Mouse (Mus musculus) forebrain, embryonic 16.5 days (tissue): Measurements from ENCODE around the gene Olfml1. TPM values are rescaled to one million over a fixed set of nuclear protein-coding genes. Genes with fewer than 3 reads are reported as not detected.
A peak's percentile ranks its signal among the peaks of the same experiment; 100 is the strongest.

Source experiments
- ATAC-seq: fragments of 200-750 bp; cut with Nextera tagmentation; 2 replicates; pipeline ENCODE4 v1.8.0; 2017; ENCODE audit warnings: mild to moderate bottlenecking, moderate library complexity
- H3K27ac ChIP-seq: fragments of 300-500 bp; sonication (generic); 2 replicates; pipeline ENCODE4 v1.5.1; 2014; ENCODE audit warnings: low read length, control low read depth
- H3K27me3 ChIP-seq: fragments of 300-500 bp; sonication (generic); replicated peaks from 2 replicates; pipeline ENCODE4 v1.6.1; 2014; ENCODE audit warnings: low read length; ENCODE audit not compliant: control insufficient read depth, insufficient read depth
- H3K36me3 ChIP-seq: fragments of 300-500 bp; sonication (generic); 2 replicates; pipeline ENCODE4 v1.6.1; 2014; ENCODE audit not compliant: control insufficient read depth, insufficient read depth
- H3K4me1 ChIP-seq: fragments of 300-500 bp; sonication (generic); replicated peaks from 2 replicates; pipeline ENCODE4 v1.6.1; 2014; ENCODE audit warnings: low read length; ENCODE audit not compliant: control insufficient read depth, insufficient read depth
- H3K4me2 ChIP-seq: fragments of 300-500 bp; sonication (generic); 2 replicates; pipeline ENCODE4 v1.6.1; 2014; ENCODE audit warnings: mild to moderate bottlenecking, low read length, control low read depth
- H3K4me3 ChIP-seq: fragments of 300-500 bp; sonication (generic); replicated peaks from 2 replicates; pipeline ENCODE4 v1.5.1; 2014; ENCODE audit warnings: mild to moderate bottlenecking, low read length, control low read depth
- H3K9ac ChIP-seq: fragments of 300-500 bp; sonication (generic); replicated peaks from 2 replicates; pipeline ENCODE4 v1.6.1; 2014; ENCODE audit warnings: low read depth, low read length, control low read depth
- H3K9me3 ChIP-seq: fragments of 300-500 bp; sonication (generic); 2 replicates; pipeline ENCODE4 v1.6.1; 2016; ENCODE audit warnings: low read length; ENCODE audit not compliant: control insufficient read depth
- WGBS: fragments of 180-500 bp; shearing (Covaris S2); extraction: QIAGEN DNeasy Blood & Tissue Kit; methylation state at CpG from one replicate; pipeline ENCODE4 v1.1.7; 2014; 5-methylcytosine and 5-hydroxymethylcytosine counted together
- polyA plus RNA-seq: library from polyadenylated mRNA; unstranded; fragments of >200 nt; fragmentation: Nextera tagmentation; extraction: Ambion mirVana; gene quantifications from 2 replicates; pipeline ENCODE4 v1.2.1, GENCODE M21; 2015

Gene Olfml1
- polyA plus RNA-seq, 1 experiment from 2014 or later, result 2.6 TPM

DNA sequence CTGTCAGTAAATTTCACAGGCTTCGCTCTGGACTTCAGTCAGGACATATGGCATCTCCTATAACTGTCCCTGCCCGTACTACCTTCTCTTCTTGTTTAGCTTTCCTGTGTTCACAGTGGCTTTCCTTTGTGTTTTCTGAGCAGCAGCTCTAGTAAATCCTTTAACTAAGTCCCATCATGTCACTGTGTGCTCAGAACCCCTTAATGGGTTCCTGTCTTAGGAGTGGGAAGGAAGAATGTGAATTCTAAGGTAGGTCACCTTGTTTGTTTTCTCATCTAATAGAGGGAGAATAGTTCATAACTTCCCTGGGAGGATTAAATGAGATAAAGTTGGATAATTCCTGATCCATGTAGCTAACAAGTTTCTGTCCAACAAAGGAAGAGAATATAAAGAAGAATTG lies 57.8 kb downstream of the Olfml1 start, which contains the start of gene 5330417H12Rik:
TSS of gene 5330417H12Rik (minus strand) at position 101 of the 400 bp plus-strand sequence.
- Histone ChIP-seq H3K4me2 (no peak within 1 kb of the TSS), H3K9me3 (no peaks in the 10 kb centered on the region), H3K27me3 (no peaks in the 10 kb centered on the region), H3K27ac (no peak within 1 kb of the TSS), H3K9ac (no peak within 1 kb of the TSS), H3K4me3 (no peak within 1 kb of the TSS), H3K4me1 (no peaks in the 10 kb centered on the region), H3K36me3 (no peaks in the 10 kb centered on the region)
- no peak for ATAC-seq
- 60% methylated on average over 2 of the region's 2 CpGs for WGBS

GRCm38 (mm10) chr7:107625781-107626180 lies 58.5 kb downstream of the Olfml1 start:
- Histone ChIP-seq H3K4me3 (no peak overlapping the region), H3K36me3 (no peaks in the 10 kb centered on the region), H3K27ac (no peak overlapping the region), H3K4me1 (no peaks in the 10 kb centered on the region), H3K4me2 (no peak overlapping the region), H3K9ac (no peak overlapping the region), H3K27me3 (no peaks in the 10 kb centered on the region), H3K9me3 (no peaks in the 10 kb centered on the region)
- ATAC-seq, result no peak
- 86% methylated on average over 6 of the region's 6 CpGs for WGBS

GRCm38 (mm10) chr7:107628383-107628782 lies 61.1 kb downstream of the Olfml1 start:
- Histone ChIP-seq H3K36me3 (no peaks in the 10 kb centered on the region), H3K4me2 (no peak overlapping the region), H3K9ac (no peak overlapping the region), H3K9me3 (no peaks in the 10 kb centered on the region), H3K4me1 (no peaks in the 10 kb centered on the region), H3K27ac (no peak overlapping the region), H3K27me3 (no peaks in the 10 kb centered on the region), H3K4me3 (no peak overlapping the region)
- no peak for ATAC-seq

GRCm38 (mm10) chr7:107633201-107633600 lies 66.0 kb downstream of the Olfml1 start:
- Histone ChIP-seq H3K27me3 (no peaks in the 10 kb centered on the region; the same call in 1 of the 2 replicates), H3K9me3 (no peaks in the 10 kb centered on the region), H3K4me2 (no peak overlapping the region), H3K4me1 (no peaks in the 10 kb centered on the region), H3K4me3 (no peak overlapping the region), H3K9ac (no peak overlapping the region), H3K27ac (no peak overlapping the region), H3K36me3 (no peaks in the 10 kb centered on the region)
- 94% methylated on average over 4 of the region's 4 CpGs for WGBS
- ATAC-seq, result no peak

DNA sequence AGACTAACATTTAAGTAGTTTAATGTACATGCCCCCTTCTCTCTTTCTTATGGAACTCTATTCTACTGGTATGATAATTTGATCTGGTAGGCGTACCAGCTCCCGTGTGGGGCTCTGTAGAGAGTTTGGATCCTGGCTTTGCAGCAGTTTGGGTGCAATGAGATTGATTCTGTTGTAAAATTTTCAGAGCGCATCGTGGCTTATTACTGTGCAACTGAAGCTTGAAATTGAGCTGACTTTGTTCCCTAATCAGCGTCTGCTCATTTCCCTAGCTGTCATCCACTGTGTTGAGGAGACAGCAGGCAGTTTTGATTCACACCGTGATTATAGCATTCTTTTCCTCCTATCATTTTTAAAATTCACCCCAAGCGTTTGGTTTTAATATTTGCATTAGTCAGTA lies 70.2 kb downstream of the Olfml1 start:
- Histone ChIP-seq H3K27me3 (no peaks in the 10 kb centered on the region; the same call in 1 of the 2 replicates), H3K9me3 (no peaks in the 10 kb centered on the region), H3K4me1 (no peaks in the 10 kb centered on the region), H3K27ac (no peak overlapping the region), H3K36me3 (no peaks in the 10 kb centered on the region), H3K4me3 (no peak overlapping the region), H3K9ac (no peak overlapping the region), H3K4me2 (no peak overlapping the region)
- WGBS, result 83% methylated on average over 7 of the region's 7 CpGs
- ATAC-seq, result peak; percentile 45; the same call in 1 of the 2 replicates

DNA sequence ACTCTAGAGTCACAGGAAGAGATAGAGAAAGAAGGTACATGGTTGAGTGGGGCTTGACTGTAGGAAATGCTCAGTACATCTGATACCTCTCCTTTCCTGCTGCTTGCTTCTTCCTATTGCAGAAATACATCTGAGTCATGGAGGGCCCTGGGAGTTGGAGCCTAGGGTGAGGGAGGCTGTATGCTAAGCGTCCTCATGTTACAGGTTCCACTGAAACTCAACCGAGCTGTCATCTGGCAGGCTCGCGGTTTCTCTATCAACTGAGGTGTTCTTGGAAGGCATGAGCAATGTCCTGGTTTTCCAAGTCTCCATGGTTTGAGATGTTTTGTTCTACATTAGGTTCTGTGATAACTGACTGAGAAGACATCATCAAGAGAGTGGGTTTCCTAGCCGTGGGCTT lies 70.8 kb downstream of the Olfml1 start:
- H3K4me3 ChIP-seq, result no peak overlapping the region
- H3K9ac ChIP-seq, result no peak overlapping the region
- H3K27ac ChIP-seq, result no peak overlapping the region
- no peaks in the 10 kb centered on the region for H3K36me3 ChIP-seq
- H3K4me1 ChIP-seq, result peaks cover 4% of the 10 kb centered on the region
- H3K9me3 ChIP-seq, result no peaks in the 10 kb centered on the region
- no peaks in the 10 kb centered on the region; the same call in 1 of the 2 replicates for H3K27me3 ChIP-seq
- WGBS, result 84% methylated on average over 5 of the region's 5 CpGs
- H3K4me2 ChIP-seq, result no peak overlapping the region
- no peak for ATAC-seq

Other genes with a start within 250 kb of the Olfml1 start
- gene Syt9, start 196.7 kb upstream of the Olfml1 start, polyA plus RNA-seq, result 6.3 and 8.2 TPM in 2 replicates
- 1.5 and 1.7 TPM in 2 replicates for gene Ppfibp2, start 27.8 kb downstream of the Olfml1 start, polyA plus RNA-seq
- not detected in 2 replicates for gene 5330417H12Rik, start 57.7 kb downstream of the Olfml1 start, polyA plus RNA-seq
- 0.18 TPM in 1 of 2 replicates, not detected in the other for gene Cyb5r2, start 190.6 kb downstream of the Olfml1 start, polyA plus RNA-seq
- not detected in 2 replicates for gene Ovch2, start 233.8 kb downstream of the Olfml1 start, polyA plus RNA-seq
- gene Olfr467, start 244.8 kb downstream of the Olfml1 start, polyA plus RNA-seq, result not detected in 2 replicates